Mouse (Mus musculus) CH12.LX (cell line): ENCODE measurements at regions not wholly inside any gene's neighbourhood (a gene's known extent, or its start where the extent isn't known, plus 50 kb on each side); places are given as distances from the start of the nearest gene placed in this dataset.

Source experiments
- CTCF ChIP-seq, 2 experiments: IDR thresholded peaks in 1 of 2; conservative IDR thresholded peaks in 1 of 2; 2 replicates each; pipeline ENCODE4 v1.5.1; 2011 to 2012; ENCODE audit warnings: low read depth in 2 of 2, low read length in 2 of 2, improper control_type of control experiment in 1 of 2, inconsistent platforms in 1 of 2, mild to moderate bottlenecking in 1 of 2, moderate library complexity in 1 of 2
- JUND ChIP-seq: conservative IDR thresholded peaks from 2 replicates; pipeline ENCODE4 v1.6.1; 2011; ENCODE audit warnings: low read depth, low read length, improper control_type of control experiment
- MAZ ChIP-seq: IDR thresholded peaks from 2 replicates; pipeline ENCODE4 v1.6.1; 2012; ENCODE audit warnings: low read depth, mild to moderate bottlenecking, inconsistent platforms, low read length, improper control_type of control experiment, moderate library complexity
- MXI1 ChIP-seq: IDR thresholded peaks from 2 replicates; pipeline ENCODE4 v1.6.1; 2011; ENCODE audit warnings: mild to moderate bottlenecking, low read depth, low read length, improper control_type of control experiment
- TBP ChIP-seq: conservative IDR thresholded peaks from 2 replicates; pipeline ENCODE4 v1.6.1; 2011; ENCODE audit warnings: low read depth, low read length, improper control_type of control experiment
- UBTF ChIP-seq: IDR thresholded peaks from 2 replicates; pipeline ENCODE4 v1.6.1; 2012; ENCODE audit warnings: low read depth, mild to moderate bottlenecking, inconsistent platforms, low read length, improper control_type of control experiment, moderate library complexity
- USF1 ChIP-seq: IDR thresholded peaks from 2 replicates; pipeline ENCODE4 v1.6.1; 2014; ENCODE audit warnings: low read depth, mild to moderate bottlenecking, inconsistent platforms, low read length, improper control_type of control experiment
- ZMIZ1 ChIP-seq: IDR thresholded peaks from 2 replicates; pipeline ENCODE4 v1.6.1; 2012; ENCODE audit warnings: low read depth, mild to moderate bottlenecking, inconsistent platforms, low read length, improper control_type of control experiment

- no peak for TF ChIP-seq CTCF (conservative IDR thresholded peaks at IDR 0.05 in 1 of 2, IDR thresholded peaks at IDR 0.05 in 1 of 2; ENCODE audit: low read depth in 2 of 2, low read length in 2 of 2)
- TF ChIP-seq MAZ, result no peak
- no peak for TF ChIP-seq USF1
- no peak for TF ChIP-seq TBP
- no peak for TF ChIP-seq UBTF
- TF ChIP-seq MXI1, result no peak
- TF ChIP-seq ZMIZ1, result no peak
- TF ChIP-seq JUND, result no peak
Measured at GRCm38 (mm10) chr11:82638513-82638912, 125.6 kb downstream of the Cct6b start.
